Mouse (Mus musculus) heart, postnatal 4 days (tissue): Measurements from ENCODE around the gene Fcho1. TPM values are rescaled to one million over a fixed set of nuclear protein-coding genes. Genes with fewer than 3 reads are reported as not detected.

ENCODE experiments used
- DNase-seq: peaks from one replicate; pipeline ENCODE4 v3.0.0; 2021
- total RNA-seq, 2 experiments: library from RNA; stranded (reverse); gene quantifications; 2 replicates each; pipeline ENCODE4 v1.2.3; 2021

Fcho1 gene
- total RNA-seq, 2 experiments from 2014 or later = 1.6 to 2.4 TPM

DNA sequence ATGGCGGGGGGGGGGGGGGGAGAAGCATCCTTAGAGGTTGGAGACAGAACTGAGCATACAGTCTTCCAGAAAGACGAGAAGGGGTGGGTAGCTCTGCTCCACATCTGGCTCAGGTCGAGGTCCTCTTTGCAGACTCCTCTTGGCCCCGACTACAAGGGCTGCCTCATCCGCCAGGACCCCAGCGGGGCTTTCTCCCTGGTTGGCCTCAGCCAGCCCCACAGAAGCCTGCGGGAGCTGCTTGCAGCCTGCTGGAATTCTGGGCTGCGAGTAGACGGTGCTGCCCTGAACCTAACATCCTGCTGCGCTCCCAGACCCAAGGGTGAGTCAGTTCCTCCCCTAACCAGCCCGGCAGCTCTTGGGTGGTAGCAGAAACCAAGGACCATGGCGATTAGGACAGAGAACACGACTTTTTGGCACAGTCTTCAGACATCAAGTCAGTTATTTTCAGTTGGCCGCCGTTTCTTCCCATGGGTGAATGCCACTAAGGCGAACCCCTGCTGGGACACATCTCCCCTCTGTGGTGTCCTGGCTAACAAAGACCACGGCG is 44.1 kb downstream of the Fcho1 start:
- DNase-seq = no peak

DNA sequence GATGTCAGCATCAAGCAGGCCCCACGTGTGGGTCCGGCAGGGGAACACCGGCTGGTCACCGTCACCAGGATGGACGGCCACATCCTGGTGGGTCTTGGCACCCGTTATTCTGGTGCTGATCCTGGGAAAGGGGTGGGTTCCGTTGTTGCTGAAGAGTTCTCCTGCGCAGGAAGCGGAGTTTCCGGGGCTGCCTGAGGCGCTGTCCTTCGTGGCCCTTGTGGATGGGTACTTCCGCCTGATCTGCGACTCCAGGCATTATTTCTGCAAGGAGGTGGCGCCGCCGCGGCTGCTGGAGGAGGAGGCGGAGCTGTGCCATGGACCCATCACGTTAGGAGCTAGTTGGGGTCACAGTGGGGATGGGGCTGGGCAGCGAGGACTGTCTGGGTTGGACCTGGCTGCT is 45.0 kb downstream of the Fcho1 start:
- DNase-seq = no peak

DNA sequence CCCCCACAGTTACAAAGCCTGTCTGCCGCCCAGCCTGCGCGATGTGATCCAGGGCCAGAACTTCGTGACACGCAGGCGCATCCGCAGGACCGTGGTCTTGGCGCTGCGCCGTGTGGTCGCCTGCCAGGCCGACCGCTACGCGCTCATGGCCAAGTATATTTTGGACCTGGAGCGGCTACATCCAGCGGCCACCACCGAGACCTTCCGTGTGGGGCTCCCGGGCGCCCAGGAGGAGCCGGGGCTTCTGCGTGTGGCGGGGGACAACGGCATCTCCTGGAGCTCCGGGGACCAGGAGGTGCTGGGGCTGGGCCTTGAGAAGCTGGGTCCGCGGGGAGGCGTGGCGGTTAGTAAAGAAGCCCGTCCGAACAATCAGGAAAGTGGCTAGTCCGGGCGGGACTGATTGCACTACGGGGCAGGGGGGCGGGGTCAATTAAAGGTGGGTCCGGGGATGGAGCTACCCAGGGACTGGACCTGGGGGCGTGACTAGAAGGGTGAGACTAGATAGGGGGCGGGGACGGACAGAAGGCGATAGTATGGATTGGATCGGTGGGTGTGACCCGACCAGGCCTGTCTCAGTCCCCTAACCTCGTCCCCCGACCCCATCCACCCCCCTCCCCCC is 45.9 kb downstream of the Fcho1 start:
- DNase-seq = peak; percentile 73

DNA sequence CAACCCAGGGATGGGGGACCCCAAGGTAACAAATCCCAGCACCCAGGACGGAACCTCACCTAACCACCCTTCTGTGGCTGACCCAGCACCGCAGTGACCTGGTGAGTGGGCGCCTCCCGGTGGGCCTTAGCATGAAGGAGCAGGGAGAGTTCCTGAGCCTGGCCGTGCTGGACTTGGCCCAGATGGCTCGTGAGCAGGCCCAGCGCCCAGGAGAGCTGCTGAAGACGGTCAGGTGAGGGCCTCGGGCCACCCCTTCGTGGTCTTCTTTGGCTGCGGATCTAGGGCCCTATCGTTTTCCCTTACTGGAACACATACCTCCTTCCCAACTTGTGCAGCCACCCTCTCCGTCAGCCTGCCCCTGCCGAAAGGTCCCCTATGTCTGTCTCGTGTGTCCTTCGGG is 46.4 kb downstream of the Fcho1 start:
- no peak for DNase-seq

DNA sequence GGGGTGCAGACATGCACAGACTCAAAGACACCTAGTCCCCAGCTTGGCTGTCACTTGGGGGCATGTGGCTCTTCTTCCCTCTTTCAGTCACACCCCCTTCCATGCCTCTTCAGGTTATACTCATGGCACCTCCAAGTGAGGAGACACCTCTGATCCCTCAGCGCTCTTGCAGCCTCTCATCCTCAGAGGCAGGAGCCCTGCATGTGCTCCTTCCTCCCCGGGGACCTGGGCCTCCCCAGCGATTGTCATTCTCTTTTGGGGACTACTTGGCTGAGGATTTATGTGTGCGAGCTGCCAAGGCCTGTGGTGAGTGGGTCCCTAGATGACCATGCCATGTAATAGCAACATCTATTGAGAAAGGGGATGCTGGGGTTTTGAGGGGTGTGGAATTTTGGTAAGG is 47.3 kb downstream of the Fcho1 start:
- DNase-seq = no peak

DNA sequence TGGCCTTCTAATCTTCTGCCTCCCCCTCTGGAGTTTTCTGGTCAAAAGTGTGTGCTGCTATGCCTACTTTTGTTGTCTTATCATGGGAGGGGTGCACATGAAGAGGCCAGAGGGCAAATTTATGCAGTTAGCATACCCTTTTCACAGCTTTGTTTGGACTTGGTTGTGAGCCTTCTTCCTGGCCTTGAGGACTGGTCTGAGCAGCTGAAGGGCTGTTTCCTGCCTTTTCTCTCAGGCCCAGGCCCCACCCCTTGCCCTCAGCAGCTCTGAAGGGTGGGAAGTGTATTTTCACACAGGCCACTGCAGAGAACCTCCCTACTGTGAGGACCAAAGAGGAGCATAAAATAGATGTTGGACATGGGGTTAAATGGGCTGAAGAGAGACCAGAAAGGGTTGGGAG is 48.0 kb downstream of the Fcho1 start:
- DNase-seq = no peak

DNA sequence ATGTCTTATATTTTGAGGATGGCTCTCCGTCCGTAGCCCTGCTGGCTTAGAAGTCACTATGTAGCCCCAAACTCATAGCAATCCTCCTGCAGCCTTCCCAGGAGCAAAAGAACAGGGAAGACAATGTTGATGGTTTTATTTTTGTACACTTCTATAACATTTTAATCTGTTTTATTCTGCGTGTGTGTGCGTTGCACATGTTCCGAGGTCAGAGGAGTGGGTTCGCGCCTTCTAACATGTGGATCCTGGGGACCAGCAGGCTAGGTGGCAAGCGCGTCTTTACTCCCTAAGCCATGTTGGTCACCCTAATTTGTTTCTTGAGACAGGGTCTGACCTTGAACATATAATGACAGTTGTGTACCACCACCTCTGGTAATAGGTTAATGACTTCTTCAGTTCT is 48.7 kb downstream of the Fcho1 start:
- no peak for DNase-seq

DNA sequence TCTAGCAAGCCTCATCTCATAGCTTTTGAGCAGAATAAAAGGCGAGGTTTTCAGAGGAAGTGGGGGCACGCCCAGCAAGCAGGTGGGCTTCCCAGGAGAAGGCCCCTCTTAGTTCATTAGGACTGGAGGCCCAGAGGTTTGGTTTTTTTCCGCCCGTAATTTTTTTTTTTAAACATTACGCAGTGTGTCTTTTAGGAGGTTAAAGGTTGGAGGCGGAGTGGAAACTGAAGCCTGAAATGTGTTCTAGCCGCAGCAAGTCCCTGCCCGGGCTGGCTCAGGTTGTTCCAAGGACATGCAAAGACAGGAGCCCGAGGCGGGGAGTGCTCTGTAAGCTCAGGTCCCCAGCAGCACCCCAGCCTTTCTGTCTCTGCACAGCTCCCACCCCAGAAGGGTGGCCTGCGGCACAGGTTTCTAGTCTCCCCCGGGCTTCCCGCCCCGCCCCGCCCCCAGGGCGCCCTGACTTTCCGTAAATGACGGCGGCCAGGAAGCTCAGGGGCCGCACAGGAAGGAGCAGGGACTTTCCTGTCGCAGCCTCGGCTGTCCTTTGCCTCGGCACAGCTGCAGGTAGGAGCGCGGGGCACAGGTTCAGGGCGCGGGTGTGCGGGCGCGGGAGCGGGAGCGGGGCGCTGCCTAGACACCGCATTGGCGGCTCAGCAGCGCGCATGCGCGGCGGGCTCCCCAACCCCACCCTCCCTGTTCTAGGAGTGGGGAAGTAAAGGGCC is 49.3 kb downstream of the Fcho1 start, which contains the start of gene Jak3:
Gene Jak3 (plus strand): TSS at position 277 of the 722 bp plus-strand sequence.
- DNase-seq = peak; percentile 66

DNA sequence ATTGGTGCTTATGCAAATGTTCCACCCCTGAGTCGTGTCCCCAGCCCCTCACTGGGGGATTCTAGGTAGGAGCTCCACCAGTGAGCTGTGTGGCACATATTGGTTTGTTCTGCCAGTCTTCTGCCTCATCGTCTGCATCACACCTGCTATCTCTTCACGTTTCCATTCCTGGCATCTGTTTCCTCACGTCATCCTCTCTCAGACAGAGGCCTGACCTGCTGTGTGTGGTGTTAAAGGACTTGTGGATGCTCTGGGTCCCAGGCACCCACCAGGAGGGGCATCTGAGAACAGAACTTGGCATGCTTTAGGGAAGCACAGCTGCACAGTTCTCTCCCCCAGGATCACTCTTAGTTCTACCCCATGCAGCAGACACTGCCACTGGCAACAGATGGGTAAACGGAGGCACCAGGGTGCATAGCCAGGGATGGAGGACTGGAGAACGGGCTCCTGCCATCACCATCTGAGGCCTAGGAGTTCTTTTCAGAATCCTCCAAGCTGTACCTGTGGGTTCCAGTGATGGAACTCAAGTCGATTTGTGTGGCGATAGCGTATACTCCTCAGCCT is 50.0 kb downstream of the Fcho1 start:
- DNase-seq = no peak

DNA sequence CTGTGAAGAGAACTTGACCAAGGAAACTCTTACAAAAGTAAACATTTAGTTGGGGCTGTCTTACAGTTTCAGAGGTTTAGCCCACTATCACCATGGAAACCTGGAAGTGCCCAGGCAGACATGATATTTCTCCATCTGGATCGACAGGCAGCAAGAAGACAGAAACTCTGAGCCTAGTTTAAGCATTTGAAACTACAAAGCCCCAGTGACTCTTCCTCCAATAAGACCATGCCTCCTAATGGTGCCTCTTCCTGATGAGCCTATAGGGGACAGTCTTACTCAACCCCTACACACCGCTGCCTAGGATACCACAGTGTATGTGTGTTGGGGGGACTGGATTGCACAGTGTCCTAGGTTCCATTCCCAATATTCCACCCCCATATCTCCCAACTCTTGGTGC is 51.4 kb downstream of the Fcho1 start:
- no peak for DNase-seq

DNA sequence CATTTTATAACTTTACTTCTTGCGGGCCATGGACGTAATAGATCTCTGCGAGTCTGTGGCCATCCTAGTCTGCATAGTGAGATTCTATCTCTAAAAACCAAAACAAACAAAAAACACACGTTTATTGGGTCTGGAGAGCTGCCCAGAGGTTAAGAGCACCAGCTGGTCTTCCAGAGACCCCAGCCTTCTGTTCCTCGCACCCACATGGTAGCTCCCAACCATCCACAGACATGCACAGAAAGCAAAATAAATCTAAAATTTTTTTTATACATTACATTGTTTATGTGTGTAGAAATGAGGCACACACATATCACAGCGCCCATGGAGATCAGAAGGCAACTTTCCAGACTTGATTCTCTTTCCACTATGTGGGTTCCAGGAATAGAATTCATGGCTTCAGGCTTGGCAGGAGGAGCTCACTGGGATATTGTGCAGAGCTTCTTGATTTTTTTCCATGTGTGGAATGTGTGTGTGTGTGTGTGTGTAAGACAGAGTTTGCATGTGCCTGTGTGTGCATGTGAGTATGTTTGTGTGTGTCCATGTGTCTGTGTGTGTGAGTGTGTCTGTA is 53.3 kb downstream of the Fcho1 start:
- no peak for DNase-seq

DNA sequence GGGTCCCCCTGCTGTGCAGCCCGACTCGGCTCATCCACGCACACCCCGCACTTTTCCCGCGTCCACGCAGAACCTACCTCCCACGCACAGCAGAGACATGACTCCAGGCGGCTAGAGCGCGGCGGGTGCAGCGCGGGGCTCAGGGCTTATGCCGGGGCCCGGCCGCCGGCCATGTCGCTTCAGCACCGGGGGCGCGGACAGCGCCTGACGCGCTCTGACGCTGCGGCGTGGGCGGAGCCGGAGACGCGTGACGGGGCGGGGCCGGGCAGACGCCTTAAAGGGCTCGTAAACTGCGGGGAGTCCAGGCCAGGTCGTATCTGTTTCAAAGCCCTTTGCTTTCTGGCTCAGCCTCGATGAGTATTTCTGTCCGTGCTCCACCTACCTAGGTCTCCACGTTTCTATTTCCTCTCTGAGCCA is 54.0 kb downstream of the Fcho1 start, which contains the start of gene Unc13a:
Gene Unc13a (minus strand): TSS at position 209 of the 417 bp plus-strand sequence.
- peak; percentile 96 for DNase-seq

DNA sequence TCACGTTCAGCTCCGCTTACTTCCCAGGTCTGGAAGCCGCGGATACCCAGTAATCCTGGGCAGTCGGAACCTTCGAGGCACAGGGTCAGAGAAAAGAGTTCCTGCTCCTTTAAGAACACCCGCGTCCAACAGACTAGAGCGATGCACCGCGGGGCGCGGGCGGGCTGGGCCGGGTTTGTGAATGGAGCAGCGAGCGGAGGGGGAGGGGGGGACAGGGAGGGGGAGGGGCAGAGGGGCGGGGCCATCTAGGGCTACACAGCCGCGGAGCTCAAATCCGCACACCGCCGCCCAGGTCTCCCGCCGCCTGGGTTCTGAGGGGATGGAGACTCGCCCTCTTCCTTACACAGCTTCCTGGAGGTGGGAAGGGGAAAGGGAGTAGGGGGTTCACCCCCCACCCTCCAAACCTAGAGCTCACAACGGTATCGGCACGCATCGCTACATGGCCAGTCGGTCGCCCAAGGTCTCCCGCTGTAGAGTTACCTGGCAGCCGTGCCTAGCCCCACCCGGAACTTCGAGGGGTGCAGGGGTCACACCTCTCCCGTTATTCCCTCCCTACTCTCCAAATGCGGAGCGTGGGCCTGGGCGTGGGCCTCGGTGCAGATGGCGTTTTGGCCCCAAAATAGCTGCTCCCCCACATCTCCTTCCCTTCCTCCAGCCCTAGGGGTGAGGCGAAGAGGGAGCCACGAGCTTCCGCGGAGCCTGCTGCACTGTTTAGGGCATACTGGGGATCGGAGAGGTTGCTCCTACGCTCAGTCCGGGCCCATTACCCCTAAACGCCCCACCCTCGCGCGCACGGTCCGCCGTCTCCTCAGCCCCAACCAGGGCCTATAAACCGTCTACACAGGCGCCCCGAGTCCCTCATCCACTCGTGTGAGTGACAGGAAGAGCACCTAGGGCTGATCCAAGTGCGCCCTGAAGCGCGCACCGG is 54.6 kb downstream of the Fcho1 start:
- DNase-seq = peak; percentile 57

DNA sequence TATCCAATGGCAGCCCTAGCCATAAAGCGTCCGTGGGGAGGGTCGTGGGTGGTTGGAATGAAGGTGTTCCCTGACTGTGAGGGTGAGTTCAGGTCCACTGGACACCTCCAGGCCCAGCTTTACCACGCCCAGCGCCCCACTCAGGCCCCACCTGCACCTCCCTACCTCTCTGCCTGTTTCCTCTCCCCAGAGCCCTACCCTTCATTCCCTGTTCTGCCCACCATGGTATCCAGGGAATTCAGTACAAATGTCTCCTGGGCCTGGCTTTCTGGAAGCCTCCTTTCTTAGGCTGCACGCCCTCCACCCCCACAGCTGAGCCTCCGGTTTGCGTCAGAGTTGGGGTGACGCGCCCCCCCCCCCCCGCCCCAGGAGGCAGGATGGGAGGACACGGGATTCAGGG is 55.3 kb downstream of the Fcho1 start:
- DNase-seq = no peak

DNA sequence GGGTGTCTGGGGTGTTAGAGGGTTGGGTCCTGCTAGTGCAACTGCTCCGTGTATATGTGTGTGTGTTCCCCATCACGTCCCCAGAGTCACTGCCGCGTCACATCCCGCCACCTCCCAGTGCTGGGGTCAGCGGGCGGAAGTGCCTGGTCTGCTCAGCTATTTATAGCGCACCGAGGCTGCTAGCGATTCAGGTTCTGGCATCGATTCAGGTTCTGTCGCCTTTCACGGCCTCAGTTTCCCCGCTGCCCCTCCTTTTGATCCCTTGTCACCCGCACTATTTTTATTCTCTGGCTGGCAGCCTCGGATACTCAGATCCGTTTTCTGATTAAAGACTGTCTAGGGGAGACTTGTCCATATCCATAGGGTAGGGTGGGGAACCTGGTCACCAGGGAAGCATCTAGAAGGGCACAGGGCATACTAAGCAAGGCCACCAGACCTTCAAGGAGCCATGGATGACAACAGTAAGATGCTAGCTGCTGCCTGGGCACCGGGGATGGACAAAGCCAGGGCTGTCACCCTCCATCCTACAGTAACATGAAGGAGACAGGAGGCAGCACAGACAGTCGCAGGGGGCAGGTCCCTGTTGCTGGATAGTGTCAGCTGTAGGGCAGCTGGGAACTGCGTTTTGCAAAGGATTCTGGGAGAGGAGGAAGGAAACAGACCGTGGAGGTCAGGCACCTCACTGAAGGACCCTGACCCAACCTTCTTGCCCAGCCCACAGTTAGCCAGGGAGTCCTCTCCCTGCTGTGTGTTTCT is 57.1 kb downstream of the Fcho1 start:
- DNase-seq = peak; percentile 80

DNA sequence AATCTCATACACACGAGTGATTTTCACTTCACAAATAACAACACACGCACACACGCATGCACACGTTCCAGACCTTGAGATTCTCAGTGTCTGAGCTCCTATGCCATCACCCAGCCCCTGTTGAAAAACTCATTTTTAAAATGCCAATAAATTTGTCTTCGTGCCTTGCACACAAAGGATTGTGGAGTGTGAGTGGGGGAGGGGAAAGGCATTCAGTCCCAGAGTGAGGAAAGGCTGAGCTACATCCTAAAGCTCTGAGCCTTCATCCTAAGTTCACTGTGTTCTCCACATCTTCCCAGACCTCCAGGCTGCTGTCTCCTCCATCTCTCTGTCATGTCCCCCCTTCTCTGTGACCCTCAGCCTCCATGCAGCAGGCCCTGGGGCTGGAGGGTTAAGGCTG is 58.3 kb downstream of the Fcho1 start:
- DNase-seq = no peak

DNA sequence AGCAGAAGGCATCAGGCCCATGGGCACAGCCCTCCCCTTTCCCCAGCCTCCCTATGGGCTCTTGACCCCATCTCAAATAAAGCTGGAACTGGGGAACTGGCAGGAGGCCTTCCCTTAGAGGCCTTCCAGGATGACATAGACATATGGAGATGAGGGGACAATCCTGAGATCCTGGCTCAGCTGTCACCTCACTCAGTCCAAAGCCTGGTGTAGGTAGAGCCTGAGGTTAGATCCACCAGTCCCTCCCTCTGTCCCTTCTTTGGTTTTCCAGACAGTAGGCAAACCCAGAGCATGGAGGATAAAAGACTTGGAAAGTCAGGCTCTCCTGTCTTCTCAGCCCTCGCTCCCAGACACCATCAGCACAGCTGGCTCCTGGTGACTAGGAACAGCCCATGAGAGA is 58.7 kb downstream of the Fcho1 start:
- DNase-seq = no peak

DNA sequence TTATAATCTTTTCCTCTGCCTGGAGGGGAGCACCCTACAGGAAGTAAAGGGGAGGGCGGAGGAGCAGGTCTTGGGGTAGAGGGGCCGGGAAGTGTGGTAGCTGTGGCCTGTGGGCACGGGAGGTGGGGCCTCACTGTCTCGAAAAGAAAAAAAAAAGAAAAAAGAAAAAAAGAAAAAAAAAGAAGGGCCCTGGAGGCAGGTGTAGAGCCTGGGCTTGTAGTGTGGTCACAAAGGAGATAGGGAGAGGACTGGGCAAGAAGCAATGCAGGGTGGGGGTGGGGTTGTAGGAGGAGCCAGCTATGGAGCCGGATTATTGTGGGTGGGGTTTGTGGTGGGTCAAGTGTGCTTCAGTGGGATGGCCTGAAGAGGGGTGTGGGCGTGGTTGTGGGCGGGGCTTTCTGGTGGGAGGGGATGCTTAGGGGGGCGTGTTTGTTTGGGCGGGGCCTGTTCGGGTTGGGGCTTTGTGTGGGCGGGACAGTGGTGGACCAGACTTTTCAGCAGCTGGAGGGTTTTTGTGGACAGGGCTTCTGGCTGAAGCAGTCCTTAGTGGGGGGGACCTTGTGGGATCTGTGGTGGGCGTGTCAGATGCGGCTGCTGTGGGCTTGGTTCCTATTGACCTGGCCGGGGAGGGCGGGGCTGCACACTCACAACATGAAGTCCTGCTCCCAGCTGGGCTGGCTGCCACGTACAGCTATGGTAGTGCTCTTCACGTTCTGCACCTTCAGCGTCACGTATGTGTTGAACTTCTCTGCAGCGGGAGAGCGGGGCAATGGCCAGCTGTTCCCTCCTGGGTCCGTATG is 60.0 kb downstream of the Fcho1 start:
- DNase-seq = peak; percentile 82

DNA sequence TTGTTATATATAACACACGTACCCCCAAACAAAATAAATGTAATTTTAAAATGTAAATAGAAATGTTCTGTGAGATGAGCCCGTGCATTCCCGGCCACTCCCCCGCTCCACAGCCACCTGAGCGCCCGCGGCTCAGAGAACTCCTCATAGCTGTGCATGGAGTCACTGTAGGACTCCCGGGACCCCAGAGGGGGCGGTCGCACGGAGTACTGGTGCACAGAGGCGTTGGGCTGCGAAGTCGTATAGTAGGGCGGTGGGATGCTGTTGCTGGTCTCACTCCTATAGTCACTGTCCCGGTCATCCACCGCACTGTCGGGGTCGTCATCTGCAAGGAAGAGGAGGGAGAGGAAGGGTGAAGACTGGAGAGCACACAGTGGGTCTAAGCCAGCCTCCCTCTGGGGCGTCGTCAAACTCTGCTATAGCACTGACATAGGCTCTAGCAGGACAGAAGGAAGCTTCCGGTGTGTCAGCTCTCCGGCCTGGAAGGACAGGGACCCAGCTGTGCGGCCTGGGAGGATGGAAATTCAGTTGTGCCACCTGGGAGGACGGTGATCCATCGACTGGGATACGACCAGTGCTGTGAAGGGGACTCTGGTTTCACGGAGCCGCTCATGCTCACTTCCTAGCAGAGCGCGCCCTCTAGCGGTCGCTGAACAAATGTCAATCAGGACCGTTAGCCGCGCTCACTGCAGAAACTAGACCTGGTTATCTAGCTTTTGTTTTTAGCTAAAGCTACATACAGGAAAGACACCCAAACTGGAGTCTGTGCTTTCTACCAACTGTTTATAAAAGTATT is 65.0 kb downstream of the Fcho1 start:
- peak; percentile 92 for DNase-seq

DNA sequence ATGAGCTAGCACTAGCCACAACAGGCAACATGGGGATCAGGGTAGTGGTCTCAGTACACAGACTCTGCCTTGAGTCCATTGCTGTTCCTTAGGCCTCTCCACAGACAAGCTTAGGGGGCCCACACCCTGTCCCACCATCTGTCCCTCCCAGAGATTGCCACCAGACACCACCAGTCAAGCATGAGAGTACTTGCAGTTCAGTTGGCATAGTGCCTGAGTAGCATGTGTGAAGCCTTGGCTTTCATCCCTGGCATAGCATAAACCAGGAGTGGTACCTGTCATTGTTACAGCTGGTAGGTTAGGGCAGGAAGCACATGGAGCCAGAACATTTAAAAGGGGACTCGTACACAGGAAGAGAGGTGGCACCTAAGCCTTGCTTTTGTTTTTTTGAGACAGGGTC is 65.8 kb downstream of the Fcho1 start:
- no peak for DNase-seq
